Mouse (Mus musculus) brain, embryonic 14.5 days (tissue): ENCODE results near the gene Peg10.

Experiments
- CTCF ChIP-seq: fragments of 200-500 bp; IDR thresholded peaks from 2 replicates; pipeline ENCODE4 v1.5.1; 2012; ENCODE audit warnings: inconsistent platforms, mild to moderate bottlenecking, moderate library complexity, borderline replicate concordance; ENCODE audit not compliant: insufficient read depth, insufficient read length; ENCODE audit errors: extremely low read depth
- POLR2A ChIP-seq: fragments of 200-500 bp; IDR thresholded peaks from 2 replicates; pipeline ENCODE4 v1.6.1; 2012; ENCODE audit warnings: mild to moderate bottlenecking, inconsistent platforms, borderline replicate concordance; ENCODE audit not compliant: poor library complexity, insufficient read depth, insufficient read length, severe bottlenecking; ENCODE audit errors: extremely low read depth

GRCm38 (mm10) chr6:4749091-4749490, 2.0 kb downstream of the Peg10 start:
- no peak for TF ChIP-seq CTCF
- no peak for TF ChIP-seq POLR2A
